Mouse (Mus musculus) MN1 (cell line): Measurements from ENCODE around the gene Maml2.

Experiments
- DNase-seq: peaks from one replicate; pipeline ENCODE4 v3.0.0-alpha.2; 2016; ENCODE audit warnings: low spot score

Maml2 gene

GRCm38 (mm10) chr9:13613325-13614268 lies 315.8 kb downstream of the Maml2 start:
- no peak for DNase-seq

- DNase-seq = no peak
Measured at GRCm38 (mm10) chr9:13616383-13617009, 318.7 kb downstream of the Maml2 start.

GRCm38 (mm10) chr9:13620794-13621193 lies 323.0 kb downstream of the Maml2 start:
- no peak for DNase-seq

GRCm38 (mm10) chr9:13621941-13622340 lies 324.2 kb downstream of the Maml2 start:
- no peak for DNase-seq

- no peak for DNase-seq
Measured at GRCm38 (mm10) chr9:13622426-13622825, 324.7 kb downstream of the Maml2 start.

GRCm38 (mm10) chr9:13623892-13624422 lies 326.2 kb downstream of the Maml2 start:
- no peak for DNase-seq

- DNase-seq = no peak
Measured at GRCm38 (mm10) chr9:13624780-13625179, 327.0 kb downstream of the Maml2 start.

GRCm38 (mm10) chr9:13625215-13625614 lies 327.5 kb downstream of the Maml2 start:
- no peak for DNase-seq

GRCm38 (mm10) chr9:13626480-13626879 lies 328.7 kb downstream of the Maml2 start:
- no peak for DNase-seq

- no peak for DNase-seq
Measured at GRCm38 (mm10) chr9:13633371-13633770, 335.6 kb downstream of the Maml2 start.

- DNase-seq = no peak
Measured at GRCm38 (mm10) chr9:13639655-13640054, 341.9 kb downstream of the Maml2 start.

GRCm38 (mm10) chr9:13645153-13645552 lies 347.4 kb downstream of the Maml2 start:
- DNase-seq = peak; percentile 34

GRCm38 (mm10) chr9:13651065-13651464 lies 353.3 kb downstream of the Maml2 start:
- DNase-seq = no peak

GRCm38 (mm10) chr9:13651828-13652227 lies 354.1 kb downstream of the Maml2 start:
- no peak for DNase-seq

- DNase-seq = no peak
Measured at GRCm38 (mm10) chr9:13652389-13652877, 354.7 kb downstream of the Maml2 start.

- peak; percentile 38 for DNase-seq
Measured at GRCm38 (mm10) chr9:13652917-13653316, 355.2 kb downstream of the Maml2 start.

- no peak for DNase-seq
Measured at GRCm38 (mm10) chr9:13661768-13662623, 364.2 kb downstream of the Maml2 start.

GRCm38 (mm10) chr9:13665487-13665969 lies 367.8 kb downstream of the Maml2 start:
- no peak for DNase-seq

GRCm38 (mm10) chr9:13667955-13668354 lies 370.2 kb downstream of the Maml2 start:
- DNase-seq = no peak

- no peak for DNase-seq
Measured at GRCm38 (mm10) chr9:13668742-13669141, 371.0 kb downstream of the Maml2 start.

- DNase-seq = no peak
Measured at GRCm38 (mm10) chr9:13671125-13671769, 373.5 kb downstream of the Maml2 start.
